In genomic region chr10:43574956-43575355, GRCm38 (mm10) we compare ENCODE assay signal across 8 mouse cellular contexts. TPM values are rescaled to one million over a fixed set of nuclear protein-coding genes. Genes with fewer than 3 reads are reported as not detected.
DNase-seq lines count a peak whose midpoint lies in the region; ATAC-seq lines count a peak whose summit lies in the region.

No protein-coding gene starts in this region.

- ATAC-seq in forebrain, embryonic 12.5 days (ENCODE audit: low FRiP score) = no peak
- ATAC-seq in megakaryocyte, adult 5-6 weeks (ENCODE audit: poor library complexity, severe bottlenecking) = peak; percentile 45

- H3K9ac ChIP-seq in forebrain, embryonic 12.5 days = no peak overlapping the region

- 2% methylated on average over 3 of the region's 3 CpGs for WGBS in forebrain, embryonic 10.5 days
- 0% methylated on average over 3 of the region's 3 CpGs for WGBS in forebrain, embryonic 12.5 days

- DNase-seq in forebrain, embryonic 10.5 days (ENCODE audit: extremely low spot score, low spot score) = peak; percentile 80
- peak; percentile 94 for DNase-seq in NIH3T3 (ENCODE audit: low read depth)
- peak; percentile 90 to 93 for DNase-seq in cerebellum, postnatal 10 days
- DNase-seq in gastrocnemius, postnatal 25 days = peak; percentile 17
- DNase-seq in layer of hippocampus, postnatal 25 days (ENCODE audit: extremely low spot score in 1 of 2, low spot score in 1 of 2) = peak; percentile 78 to 96
- peak; percentile 87 to 96 for DNase-seq in spleen, postnatal 4 days (ENCODE audit: low spot score in 2 of 2)

- H3K9me3 ChIP-seq in forebrain, embryonic 10.5 days = peaks cover 9% of the 10 kb centered on the region
- H3K9me3 ChIP-seq in forebrain, embryonic 12.5 days = no peaks in the 10 kb centered on the region

- H3K27me3 ChIP-seq in forebrain, embryonic 10.5 days (ENCODE audit: poor library complexity, severe bottlenecking) = peaks cover 17% of the 10 kb centered on the region
- H3K27me3 ChIP-seq in forebrain, embryonic 12.5 days = peaks cover 14% of the 10 kb centered on the region

- no peak overlapping the region for H3K4me3 ChIP-seq in forebrain, embryonic 10.5 days
- H3K4me3 ChIP-seq in forebrain, embryonic 12.5 days (replicated peaks) = no peak overlapping the region

- peaks cover 32% of the 10 kb centered on the region for H3K4me1 ChIP-seq in forebrain, embryonic 10.5 days
- H3K4me1 ChIP-seq in forebrain, embryonic 12.5 days = peaks cover 6% of the 10 kb centered on the region; the same call in 1 of the 2 replicates

- H3K27ac ChIP-seq in forebrain, embryonic 10.5 days = no peak overlapping the region
- H3K27ac ChIP-seq in forebrain, embryonic 12.5 days = no peak overlapping the region

- no peak overlapping the region for H3K4me2 ChIP-seq in forebrain, embryonic 12.5 days

- no peaks in the 10 kb centered on the region for H3K36me3 ChIP-seq in forebrain, embryonic 10.5 days (replicated peaks)
- no peaks in the 10 kb centered on the region for H3K36me3 ChIP-seq in forebrain, embryonic 12.5 days (replicated peaks)

RNA-seq across cellular contexts. Expression of gene Cd24a, which starts 3.1 kb away (rescaled TPM):
- 183 and 206 TPM in 2 replicates for polyA plus RNA-seq in forebrain, embryonic 10.5 days (2016; fragmentation: Nextera tagmentation; extraction: Ambion mirVana)
- polyA plus RNA-seq in forebrain, embryonic 12.5 days (2016; fragmentation: Nextera tagmentation; extraction: Ambion mirVana) = 501 and 537 TPM in 2 replicates
- total RNA-seq in gastrocnemius, postnatal 25 days (2021) = 10 to 100 TPM; 39.5 to 77.7 TPM
- total RNA-seq in layer of hippocampus, postnatal 25 days (2021) = 10 to 100 TPM; 15.0 to 16.6 TPM
- total RNA-seq in megakaryocyte, adult 5-6 weeks (2015) = 469 and 474 TPM in 2 replicates
- total RNA-seq in megakaryocyte, adult 5-6 weeks (2017) = 421 and 545 TPM in 2 replicates

RNA-seq across cellular contexts. Expression of gene 1700021F05Rik, which starts 34.2 kb away (rescaled TPM):
- polyA plus RNA-seq in forebrain, embryonic 10.5 days (2016; fragmentation: Nextera tagmentation; extraction: Ambion mirVana) = 63.6 and 64.3 TPM in 2 replicates
- 60.8 and 63.4 TPM in 2 replicates for polyA plus RNA-seq in forebrain, embryonic 12.5 days (2016; fragmentation: Nextera tagmentation; extraction: Ambion mirVana)
- 100 to 1,000 TPM; 101 to 117 TPM for total RNA-seq in gastrocnemius, postnatal 25 days (2021)
- total RNA-seq in layer of hippocampus, postnatal 25 days (2021) = 10 to 100 TPM; 42.3 to 42.6 TPM
- total RNA-seq in megakaryocyte, adult 5-6 weeks (2015) = 23.9 and 24.9 TPM in 2 replicates
- total RNA-seq in megakaryocyte, adult 5-6 weeks (2017) = 44.7 and 57.8 TPM in 2 replicates

RNA-seq across cellular contexts. Expression of gene Gm9803, which starts 51.1 kb away (rescaled TPM):
- 9.4 and 12.7 TPM in 2 replicates for polyA plus RNA-seq in forebrain, embryonic 10.5 days (2016; fragmentation: Nextera tagmentation; extraction: Ambion mirVana)
- 14.1 and 17.0 TPM in 2 replicates for polyA plus RNA-seq in forebrain, embryonic 12.5 days (2016; fragmentation: Nextera tagmentation; extraction: Ambion mirVana)
- 10 to 100 TPM in 1 of 2 experiments, 1 to 10 TPM in 1; 6.6 to 16.7 TPM for total RNA-seq in gastrocnemius, postnatal 25 days (2021)
- 10 to 100 TPM in 1 of 2 experiments, not detected in 1; 15.7 TPM for total RNA-seq in layer of hippocampus, postnatal 25 days (2021)
- total RNA-seq in megakaryocyte, adult 5-6 weeks (2015) = 3.6 and 6.0 TPM in 2 replicates
- total RNA-seq in megakaryocyte, adult 5-6 weeks (2017) = 1.7 and 2.1 TPM in 2 replicates

Comparison
In these comparisons a context has a peak if more than half of its experiments do, and no peak if none do; other contexts are left out.
1. DNase-seq: peak in every context shown above with its lines; median percentile 94 in NIH3T3; 92 in cerebellum, postnatal 10 days; 92 in spleen, postnatal 4 days; 87 in layer of hippocampus, postnatal 25 days; 80 in forebrain, embryonic 10.5 days; 17 in gastrocnemius, postnatal 25 days.
2. RNA of gene Cd24a, which starts 3.1 kb away (total RNA-seq): 421 to 545 TPM in megakaryocyte, adult 5-6 weeks; 39.5 to 77.7 TPM in gastrocnemius, postnatal 25 days and 15.0 to 16.6 TPM in layer of hippocampus, postnatal 25 days; every median in the first group is over 4 times any median in the second.